Mouse (Mus musculus): Measurements from ENCODE around the gene Gm4305.
"Not testable (repeated sequence)": the region's sequence is repeated elsewhere in the genome, so short reads cannot be mapped to it uniquely, and the experiment has no call there.

Gm4305 gene

DNA sequence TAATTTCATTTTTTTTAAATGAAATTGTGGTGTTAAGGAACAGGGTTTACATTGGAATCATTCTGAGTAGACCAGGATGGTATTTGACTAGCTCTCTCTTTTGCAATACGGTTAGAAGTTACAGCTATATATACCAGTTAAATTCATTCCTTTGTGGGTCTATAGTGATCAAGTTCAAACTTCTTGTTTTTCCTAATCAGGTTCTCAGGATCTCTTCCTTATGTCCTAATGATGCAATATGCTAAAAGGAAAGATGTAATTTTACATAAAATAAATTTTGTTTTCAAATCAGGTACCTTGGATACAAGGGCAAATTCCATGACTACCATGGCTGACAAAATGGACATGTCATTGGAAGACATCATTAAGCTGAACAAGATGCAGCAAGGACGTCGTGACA, at the start of gene Gm4305:
Gene Gm4305 (plus strand): TSS at position 301 of the 400 bp plus-strand sequence.
- in situ Hi-C loops (cut with MboI), result not testable (repeated sequence)

DNA sequence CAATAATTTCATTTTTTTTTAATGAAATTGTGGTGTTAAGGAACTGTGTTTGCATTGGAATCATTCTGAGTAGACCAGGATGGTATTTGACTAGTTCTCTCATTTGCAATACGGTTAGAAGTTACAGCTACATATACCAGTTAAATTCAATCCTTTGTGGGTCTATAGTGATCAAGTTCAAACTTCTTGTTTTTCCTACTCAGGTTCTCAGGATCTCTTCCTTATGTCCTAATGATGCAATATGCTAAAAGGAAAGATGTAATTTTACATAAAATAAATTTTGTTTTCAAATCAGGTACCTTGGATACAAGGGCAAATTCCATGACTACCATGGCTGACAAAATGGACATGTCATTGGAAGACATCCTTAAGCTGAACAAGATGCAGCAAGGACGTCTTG, 15.5 kb upstream of the Gm4305 start, which contains the start of gene Gm4301:
Gene Gm4301 (plus strand): TSS at position 301 of the 400 bp plus-strand sequence.
- in situ Hi-C loops (cut with MboI), result not testable (repeated sequence)

DNA sequence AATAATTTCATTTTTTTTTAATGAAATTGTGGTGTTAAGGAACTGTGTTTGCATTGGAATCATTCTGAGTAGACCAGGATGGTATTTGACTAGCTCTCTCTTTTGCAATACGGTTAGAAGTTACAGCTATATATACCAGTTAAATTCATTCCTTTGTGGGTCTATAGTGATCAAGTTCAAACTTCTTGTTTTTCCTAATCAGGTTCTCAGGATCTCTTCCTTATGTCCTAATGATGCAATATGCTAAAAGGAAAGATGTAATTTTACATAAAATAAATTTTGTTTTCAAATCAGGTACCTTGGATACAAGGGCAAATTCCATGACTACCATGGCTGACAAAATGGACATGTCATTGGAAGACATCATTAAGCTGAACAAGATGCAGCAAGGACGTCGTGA, 10.4 kb upstream of the Gm4305 start, which contains the start of gene Gm4302:
Gene Gm4302 (plus strand): TSS at position 301 of the 400 bp plus-strand sequence.
- in situ Hi-C loops (cut with MboI), result not testable (repeated sequence)

DNA sequence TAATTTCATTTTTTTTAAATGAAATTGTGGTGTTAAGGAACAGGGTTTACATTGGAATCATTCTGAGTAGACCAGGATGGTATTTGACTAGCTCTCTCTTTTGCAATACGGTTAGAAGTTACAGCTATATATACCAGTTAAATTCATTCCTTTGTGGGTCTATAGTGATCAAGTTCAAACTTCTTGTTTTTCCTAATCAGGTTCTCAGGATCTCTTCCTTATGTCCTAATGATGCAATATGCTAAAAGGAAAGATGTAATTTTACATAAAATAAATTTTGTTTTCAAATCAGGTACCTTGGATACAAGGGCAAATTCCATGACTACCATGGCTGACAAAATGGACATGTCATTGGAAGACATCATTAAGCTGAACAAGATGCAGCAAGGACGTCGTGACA, 5.2 kb upstream of the Gm4305 start, which contains the start of gene Gm4303:
Gene Gm4303 (plus strand): TSS at position 301 of the 400 bp plus-strand sequence.
- in situ Hi-C loops (cut with MboI), result not testable (repeated sequence)

DNA sequence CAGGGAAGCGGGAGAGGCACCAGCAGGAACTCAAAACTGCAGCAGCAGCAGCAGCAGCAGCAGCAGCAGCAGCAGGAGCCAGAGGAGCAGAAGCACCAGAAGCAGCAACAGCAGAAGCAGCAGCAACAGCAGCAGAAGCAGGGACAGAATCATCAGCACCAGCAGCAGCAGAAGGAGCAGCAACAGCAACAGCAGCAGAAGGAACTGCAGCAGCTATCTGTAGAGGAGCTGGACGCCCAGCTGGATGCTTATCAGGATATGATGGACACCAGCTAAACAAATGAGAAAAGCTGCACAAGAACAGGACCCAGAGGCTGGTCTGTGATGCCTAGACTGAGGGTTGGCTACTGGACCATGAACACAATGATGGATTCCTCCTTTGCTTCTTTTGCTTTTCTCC, 5.9 kb downstream of the Gm4305 start:
- in situ Hi-C loops (cut with MboI), result not testable (repeated sequence)

DNA sequence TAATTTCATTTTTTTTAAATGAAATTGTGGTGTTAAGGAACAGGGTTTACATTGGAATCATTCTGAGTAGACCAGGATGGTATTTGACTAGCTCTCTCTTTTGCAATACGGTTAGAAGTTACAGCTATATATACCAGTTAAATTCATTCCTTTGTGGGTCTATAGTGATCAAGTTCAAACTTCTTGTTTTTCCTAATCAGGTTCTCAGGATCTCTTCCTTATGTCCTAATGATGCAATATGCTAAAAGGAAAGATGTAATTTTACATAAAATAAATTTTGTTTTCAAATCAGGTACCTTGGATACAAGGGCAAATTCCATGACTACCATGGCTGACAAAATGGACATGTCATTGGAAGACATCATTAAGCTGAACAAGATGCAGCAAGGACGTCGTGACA, 10.1 kb downstream of the Gm4305 start, which contains the start of gene Gm4307:
Gene Gm4307 (plus strand): TSS at position 301 of the 400 bp plus-strand sequence.
- in situ Hi-C loops (cut with MboI), result not testable (repeated sequence)

DNA sequence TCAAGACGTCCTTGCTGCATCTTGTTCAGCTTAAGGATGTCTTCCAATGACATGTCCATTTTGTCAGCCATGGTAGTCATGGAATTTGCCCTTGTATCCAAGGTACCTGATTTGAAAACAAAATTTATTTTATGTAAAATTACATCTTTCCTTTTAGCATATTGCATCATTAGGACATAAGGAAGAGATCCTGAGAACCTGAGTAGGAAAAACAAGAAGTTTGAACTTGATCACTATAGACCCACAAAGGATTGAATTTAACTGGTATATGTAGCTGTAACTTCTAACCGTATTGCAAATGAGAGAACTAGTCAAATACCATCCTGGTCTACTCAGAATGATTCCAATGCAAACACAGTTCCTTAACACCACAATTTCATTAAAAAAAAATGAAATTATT, 31.6 kb downstream of the Gm4305 start, which contains the start of gene Gm4312:
Gene Gm4312 (minus strand): TSS at position 101 of the 400 bp plus-strand sequence.
- in situ Hi-C loops (cut with MboI), result not testable (repeated sequence)
